Mouse (Mus musculus) neural tube, embryonic 11.5 days (tissue): Measurements from ENCODE around the gene Dennd6b. TPM values are rescaled to one million over a fixed set of nuclear protein-coding genes. Genes with fewer than 3 reads are reported as not detected.
A peak's percentile ranks its signal among the peaks of the same experiment; 100 is the strongest.

Source experiments
- ATAC-seq: fragments of 200-750 bp; cut with Nextera tagmentation; 2 replicates; pipeline ENCODE4 v1.8.0; 2017; ENCODE audit warnings: moderate number of reproducible peaks, mild to moderate bottlenecking, moderate TSS enrichment, moderate library complexity; ENCODE audit not compliant: insufficient read depth, low FRiP score, low TSS enrichment
- DNase-seq: peaks from one replicate; pipeline ENCODE4 v3.0.0-alpha.2; 2015; ENCODE audit warnings: low spot score
- H3K27ac ChIP-seq: fragments of 300-500 bp; sonication (generic); 2 replicates; pipeline ENCODE4 v1.5.1; 2014; ENCODE audit warnings: low read depth, mild to moderate bottlenecking, low read length
- H3K27me3 ChIP-seq: fragments of 300-500 bp; sonication (generic); 2 replicates; pipeline ENCODE4 v1.6.1; 2014; ENCODE audit warnings: mild to moderate bottlenecking, low read length, mixed read lengths; ENCODE audit not compliant: control insufficient read depth, insufficient read depth
- H3K36me3 ChIP-seq: fragments of 300-500 bp; sonication (generic); 2 replicates; pipeline ENCODE4 v1.6.1; 2014; ENCODE audit warnings: mild to moderate bottlenecking, low read length, moderate library complexity, mixed read lengths; ENCODE audit not compliant: control insufficient read depth, insufficient read depth
- H3K4me1 ChIP-seq: fragments of 300-500 bp; sonication (generic); 2 replicates; pipeline ENCODE4 v1.6.1; 2014; ENCODE audit warnings: low read length, mixed read lengths; ENCODE audit not compliant: control insufficient read depth, insufficient read depth
- H3K4me2 ChIP-seq: fragments of 300-500 bp; sonication (generic); 2 replicates; pipeline ENCODE4 v1.6.1; 2014; ENCODE audit warnings: low read depth, mild to moderate bottlenecking, moderate library complexity
- H3K4me3 ChIP-seq: fragments of 300-500 bp; sonication (generic); 2 replicates; pipeline ENCODE4 v1.5.1; 2014; ENCODE audit warnings: low read depth, low read length
- H3K9ac ChIP-seq: fragments of 300-500 bp; sonication (generic); 2 replicates; pipeline ENCODE4 v1.6.1; 2014; ENCODE audit warnings: mild to moderate bottlenecking, low read length
- H3K9me3 ChIP-seq: fragments of 300-500 bp; sonication (generic); 2 replicates; pipeline ENCODE4 v1.6.1; 2016; ENCODE audit warnings: low read length; ENCODE audit not compliant: control insufficient read depth
- WGBS: fragments of 180-500 bp; shearing (Covaris S2); extraction: QIAGEN DNeasy Blood & Tissue Kit; methylation state at CpG from one replicate; pipeline ENCODE4 v1.1.7; 2014; 5-methylcytosine and 5-hydroxymethylcytosine counted together
- polyA plus RNA-seq: library from polyadenylated mRNA; unstranded; fragments of >200 nt; fragmentation: Nextera tagmentation; extraction: Ambion mirVana; gene quantifications from 2 replicates; pipeline ENCODE4 v1.2.1, GENCODE M21; 2014

Gene Dennd6b
- polyA plus RNA-seq, 1 experiment from 2014 or later = 33.6 TPM

DNA sequence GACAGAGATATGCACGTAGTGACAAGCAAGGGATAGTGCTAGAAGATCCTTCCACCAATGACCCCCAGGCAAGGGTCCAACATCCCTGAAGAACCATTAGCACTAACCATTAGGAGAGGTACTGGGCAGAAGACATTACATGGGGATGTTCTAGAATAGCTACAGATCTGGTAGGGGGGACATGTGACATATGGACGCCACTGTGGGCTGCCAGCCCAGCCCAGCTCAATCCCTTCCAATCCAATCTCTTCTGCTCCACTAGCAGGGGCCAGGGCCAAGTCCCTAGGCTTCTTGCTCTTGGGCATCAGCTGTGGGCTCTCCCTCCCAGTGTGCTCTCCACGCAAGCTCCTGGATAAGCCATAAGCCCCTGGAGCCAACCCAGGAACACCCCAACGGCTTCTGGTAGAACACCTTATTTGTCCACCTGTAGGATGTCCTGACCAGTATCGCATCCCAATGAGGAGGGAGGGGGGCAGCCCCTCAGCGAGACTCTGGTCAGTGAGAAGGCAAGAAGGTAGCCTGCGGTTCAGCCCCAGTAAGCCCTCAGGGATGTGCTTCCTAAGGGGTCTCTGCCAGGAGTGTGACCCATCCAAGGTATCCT is 17.9 kb downstream of the Dennd6b start:
- no peak for DNase-seq

DNA sequence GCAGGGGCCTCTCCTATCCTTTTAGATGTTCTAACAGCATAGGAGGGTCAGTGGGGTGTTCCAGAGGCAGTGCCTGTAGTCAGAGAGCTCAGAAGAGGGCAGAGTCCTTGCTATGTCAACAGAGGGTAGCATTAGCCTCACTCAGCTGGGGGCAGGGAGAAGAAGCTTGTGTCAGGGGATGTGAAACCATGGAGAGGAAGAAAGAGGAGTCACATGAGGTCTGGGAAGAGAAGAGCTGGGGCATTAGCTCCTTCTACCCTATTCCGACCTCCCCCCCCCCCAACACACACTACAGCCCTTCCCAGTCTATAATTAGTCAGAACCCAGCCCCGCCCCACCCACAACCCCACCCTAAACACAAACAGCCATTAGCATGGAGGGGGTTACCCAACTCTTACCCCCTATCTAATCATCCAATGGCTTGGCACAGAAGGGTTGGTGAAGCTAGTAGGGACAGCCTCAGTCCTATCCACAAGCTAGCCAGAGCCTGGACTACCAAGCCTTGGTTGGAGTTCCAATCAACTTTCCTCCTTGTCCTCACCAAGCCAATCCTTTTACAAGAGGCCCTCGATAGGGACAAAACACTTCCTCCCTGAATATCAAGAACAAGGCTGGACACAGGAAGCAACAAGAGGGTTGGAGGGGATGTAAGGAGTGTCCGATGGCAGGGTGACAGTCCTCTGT is 18.6 kb downstream of the Dennd6b start:
- Histone ChIP-seq H3K4me3 (no peak overlapping the region), H3K27me3 (no peaks in the 10 kb centered on the region), H3K27ac (no peak overlapping the region), H3K4me1 (peaks cover 66% of the 10 kb centered on the region), H3K9me3 (no peaks in the 10 kb centered on the region), H3K9ac (no peak overlapping the region), H3K36me3 (no peaks in the 10 kb centered on the region), H3K4me2 (peak overlapping the region; percentile 95)
- 78% methylated on average over 4 of the region's 4 CpGs for WGBS
- ATAC-seq (no peak), DNase-seq (no peak)

More for the DNA sequence above, 17.9 kb downstream of the Dennd6b start:
- peaks cover 59% of the 10 kb centered on the region for H3K4me1 ChIP-seq
- no peaks in the 10 kb centered on the region for H3K27me3 ChIP-seq
- peak overlapping the region; percentile 95 for H3K4me2 ChIP-seq
- H3K27ac ChIP-seq = no peak overlapping the region
- no peaks in the 10 kb centered on the region for H3K9me3 ChIP-seq
- peak overlapping the region; percentile 76 for H3K4me3 ChIP-seq
- 72% methylated on average over 7 of the region's 7 CpGs for WGBS
- ATAC-seq = no peak
- H3K9ac ChIP-seq = peak overlapping the region; percentile 92; the same call in 1 of the 2 replicates
- H3K36me3 ChIP-seq = no peaks in the 10 kb centered on the region

DNA sequence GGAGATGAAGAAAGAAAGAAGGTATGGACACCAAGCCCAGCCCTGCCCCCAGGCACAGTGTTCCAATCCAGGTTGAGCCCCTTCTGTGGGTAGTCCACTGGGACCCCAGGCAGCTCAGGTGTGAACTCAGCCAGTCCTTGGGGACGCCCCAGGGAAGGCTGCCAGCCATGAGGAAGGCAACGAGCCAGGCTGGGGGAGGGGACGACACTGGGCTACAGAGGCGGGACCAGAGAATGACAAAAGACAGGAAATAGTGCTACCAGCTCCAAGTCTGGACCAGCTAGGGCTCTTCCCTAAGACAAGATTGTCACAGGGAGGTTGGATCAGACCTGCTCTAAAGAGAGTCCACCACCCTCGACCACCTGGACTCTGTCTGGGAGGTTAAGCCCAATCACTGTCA is 19.2 kb downstream of the Dennd6b start:
- WGBS = 13% methylated on average over 5 of the region's 5 CpGs
- H3K4me2 ChIP-seq = peak overlapping the region; percentile 24
- peak overlapping the region; percentile 5; the same call in 1 of the 2 replicates for H3K9ac ChIP-seq
- ATAC-seq (no peak), DNase-seq (peak; percentile 22)
- H3K4me3 ChIP-seq = no peak overlapping the region
- H3K4me1 ChIP-seq = peaks cover 68% of the 10 kb centered on the region
- no peaks in the 10 kb centered on the region for H3K9me3 ChIP-seq
- no peaks in the 10 kb centered on the region for H3K36me3 ChIP-seq
- no peak overlapping the region for H3K27ac ChIP-seq
- H3K27me3 ChIP-seq = no peaks in the 10 kb centered on the region

DNA sequence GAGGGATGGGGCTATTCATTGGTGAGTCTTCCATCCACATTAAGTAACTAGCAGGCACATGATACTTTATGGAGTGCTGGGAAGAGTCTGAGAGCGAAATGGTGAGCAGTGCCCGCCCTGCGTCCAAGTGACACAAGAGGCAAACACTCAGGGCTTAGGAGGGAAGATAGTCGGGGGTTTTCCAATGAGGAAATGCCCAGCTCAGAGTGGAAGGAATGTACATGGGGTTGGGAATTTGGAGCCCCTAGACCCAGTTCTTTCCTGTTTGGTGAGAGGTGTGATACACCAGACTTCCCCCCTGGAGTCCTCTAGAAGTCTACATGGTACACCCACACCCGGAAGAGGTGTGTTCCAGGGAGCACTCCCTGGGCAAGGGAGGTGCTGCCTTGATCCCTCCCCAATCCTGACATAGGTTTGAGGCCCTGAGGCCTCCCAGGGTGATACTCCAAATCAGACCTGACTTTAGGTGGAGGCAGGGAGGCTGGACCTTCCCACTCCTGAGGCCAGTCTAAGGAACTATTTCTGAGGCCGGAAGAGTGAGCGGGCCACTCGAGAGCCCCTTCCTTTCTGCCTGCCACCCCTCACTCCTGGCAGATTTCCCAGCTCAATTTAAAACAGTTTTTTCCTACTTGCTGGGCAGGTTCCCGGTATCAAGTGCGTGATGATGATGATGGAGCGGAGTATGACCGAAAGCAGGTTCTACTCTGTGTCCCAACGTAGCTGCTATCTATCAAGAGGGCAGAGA is 20.7 kb downstream of the Dennd6b start:
- Histone ChIP-seq H3K27ac (no peak overlapping the region), H3K36me3 (no peaks in the 10 kb centered on the region), H3K4me1 (peaks cover 66% of the 10 kb centered on the region), H3K9me3 (no peaks in the 10 kb centered on the region), H3K4me2 (no peak overlapping the region), H3K9ac (no peak overlapping the region), H3K27me3 (no peaks in the 10 kb centered on the region), H3K4me3 (no peak overlapping the region)
- ATAC-seq (no peak), DNase-seq (no peak)
- WGBS = 85% methylated on average over 13 of the region's 13 CpGs

DNA sequence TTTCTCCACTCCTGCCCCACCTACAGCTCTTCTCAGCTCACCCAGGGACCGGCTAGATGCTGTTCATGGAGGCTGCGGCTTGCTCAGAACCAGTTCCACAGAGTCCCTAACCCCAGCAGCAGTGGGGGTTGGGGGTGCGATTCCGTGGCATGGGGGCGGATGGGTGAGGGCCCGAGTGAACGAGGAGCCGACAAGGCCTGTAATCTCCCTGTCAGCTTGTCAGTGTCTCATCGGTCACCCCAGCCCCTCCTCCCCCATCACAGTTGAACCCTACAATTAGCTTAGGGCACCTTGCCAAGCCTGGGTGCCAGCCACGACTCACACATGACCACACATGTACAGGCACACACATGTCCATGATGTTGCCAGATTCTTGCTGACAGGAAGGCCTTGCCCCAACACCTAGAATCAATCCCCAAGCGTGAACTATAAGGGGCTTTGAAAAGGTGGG is 21.4 kb downstream of the Dennd6b start:
- Histone ChIP-seq H3K9me3 (no peaks in the 10 kb centered on the region), H3K27ac (no peak overlapping the region), H3K27me3 (no peaks in the 10 kb centered on the region), H3K4me3 (no peak overlapping the region), H3K4me2 (no peak overlapping the region; the same call in 1 of the 2 replicates), H3K9ac (no peak overlapping the region), H3K36me3 (no peaks in the 10 kb centered on the region), H3K4me1 (peaks cover 71% of the 10 kb centered on the region)
- no peak for DNase-seq
- 62% methylated on average over 11 of the region's 11 CpGs for WGBS
- ATAC-seq = no peak

DNA sequence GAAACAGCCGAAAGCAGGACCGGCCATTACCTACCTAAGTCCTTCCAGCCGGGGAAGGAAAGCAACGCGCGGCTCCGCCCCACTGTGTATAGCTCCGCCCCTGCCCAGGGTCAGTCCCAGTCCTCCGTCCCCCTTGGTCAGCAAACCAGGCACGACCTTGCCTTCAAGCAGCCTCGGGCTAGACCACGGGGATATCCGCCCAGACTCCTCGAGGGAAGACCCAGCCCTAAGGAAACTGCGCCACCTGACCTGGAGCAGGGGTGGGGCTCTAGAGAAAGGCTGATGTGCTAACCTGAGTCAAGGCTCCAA is 22.4 kb downstream of the Dennd6b start:
- no peak overlapping the region for H3K27ac ChIP-seq
- DNase-seq = peak; percentile 64
- no peak for ATAC-seq
- no peaks in the 10 kb centered on the region for H3K9me3 ChIP-seq
- peaks cover 70% of the 10 kb centered on the region for H3K4me1 ChIP-seq
- H3K36me3 ChIP-seq = no peaks in the 10 kb centered on the region
- H3K4me3 ChIP-seq = peak overlapping the region; percentile 52
- H3K9ac ChIP-seq = peak overlapping the region; percentile 69
- H3K4me2 ChIP-seq = peak overlapping the region; percentile 100
- no peaks in the 10 kb centered on the region for H3K27me3 ChIP-seq
- under 1% methylated on average over 15 of the region's 15 CpGs for WGBS

DNA sequence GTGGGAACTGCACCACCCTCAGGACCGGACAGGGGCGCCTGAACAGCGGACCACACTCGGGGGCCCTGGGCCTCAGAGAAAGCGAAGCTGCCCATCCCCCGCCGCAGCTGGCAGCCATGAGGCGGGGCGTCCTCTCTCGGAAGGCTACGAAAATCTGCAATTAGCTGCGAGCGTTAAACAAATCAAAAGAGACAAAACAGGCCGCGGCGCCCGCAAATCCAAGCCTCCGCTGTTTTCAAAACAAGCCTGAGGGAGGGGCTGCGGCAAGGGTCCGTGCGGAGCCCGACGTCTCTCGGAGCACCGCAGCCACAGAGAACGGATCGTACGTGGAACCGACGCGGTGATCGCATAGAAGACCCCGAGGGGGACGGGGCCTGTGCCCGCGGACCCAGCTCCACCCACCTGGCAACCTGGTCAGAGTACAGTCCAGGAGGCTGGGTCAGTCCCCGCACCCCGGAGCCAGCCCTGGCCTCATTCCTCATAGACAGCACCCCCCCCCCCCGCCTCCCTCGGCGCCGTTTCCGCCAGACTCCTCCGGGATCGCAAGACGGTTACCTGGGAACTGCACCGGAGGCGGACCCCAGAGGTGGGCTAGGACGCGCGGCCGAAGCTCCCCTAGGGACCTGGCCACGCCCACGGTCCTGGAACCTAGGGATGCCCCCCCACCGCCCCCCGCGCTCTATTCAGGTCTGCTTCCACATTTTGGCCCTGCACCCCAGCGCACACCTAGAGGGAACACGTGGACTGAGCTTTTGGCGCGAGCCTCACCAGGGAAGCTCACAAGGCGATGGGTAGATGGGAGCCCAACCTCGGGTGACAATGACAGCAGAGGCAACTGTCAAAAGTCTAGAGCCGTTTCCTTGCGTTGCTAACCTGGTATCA is 23.0 kb downstream of the Dennd6b start:
- DNase-seq (peak; percentile 65), ATAC-seq (peak; percentile 29; the same call in 1 of the 2 replicates)
- peaks cover 64% of the 10 kb centered on the region for H3K4me1 ChIP-seq
- H3K4me3 ChIP-seq = peak overlapping the region; percentile 52
- peak overlapping the region; percentile 100 for H3K4me2 ChIP-seq
- WGBS = under 1% methylated on average over 55 of the region's 65 CpGs
- H3K9me3 ChIP-seq = no peaks in the 10 kb centered on the region
- H3K9ac ChIP-seq = peak overlapping the region; percentile 69
- no peaks in the 10 kb centered on the region for H3K27me3 ChIP-seq
- no peaks in the 10 kb centered on the region for H3K36me3 ChIP-seq
- H3K27ac ChIP-seq = peak overlapping the region; percentile 49; the same call in 1 of the 2 replicates

DNA sequence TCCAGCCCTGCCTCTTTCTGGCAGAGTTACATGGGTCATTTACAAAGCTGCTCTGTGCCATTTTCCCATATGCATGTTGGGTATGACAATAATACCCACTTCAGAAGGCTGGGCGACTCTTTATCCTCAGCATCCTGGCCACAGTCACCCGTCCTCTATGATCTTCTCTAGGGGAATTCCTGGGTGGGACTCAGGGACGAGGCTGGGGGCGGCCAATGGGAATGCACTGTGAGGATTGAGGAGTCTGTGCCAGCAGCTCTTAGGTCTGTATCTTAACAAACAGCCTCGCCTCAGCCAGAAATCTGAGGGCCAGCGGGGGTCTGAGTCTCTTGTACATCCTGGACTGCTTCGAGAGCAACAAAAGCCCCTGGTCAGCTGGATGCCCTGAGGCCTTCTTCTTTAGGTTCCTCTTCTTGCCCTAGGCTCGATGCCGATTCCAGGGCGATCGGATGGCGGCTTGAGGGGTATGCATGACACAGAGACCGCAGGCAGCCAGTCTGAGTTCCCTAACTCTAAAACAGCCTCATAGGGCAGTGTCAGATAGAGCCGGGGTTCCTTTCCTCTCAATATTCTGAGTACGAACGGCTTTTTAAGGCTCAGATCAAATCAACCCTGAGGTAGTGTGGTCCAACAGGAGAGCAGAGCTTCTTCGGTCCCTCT is 23.9 kb downstream of the Dennd6b start:
- WGBS = 43% methylated on average over 17 of the region's 17 CpGs
- DNase-seq = no peak
- Histone ChIP-seq H3K9me3 (no peaks in the 10 kb centered on the region), H3K36me3 (peaks cover 6% of the 10 kb centered on the region), H3K9ac (peak overlapping the region; percentile 69), H3K4me1 (peaks cover 56% of the 10 kb centered on the region), H3K27me3 (no peaks in the 10 kb centered on the region), H3K4me3 (peak overlapping the region; percentile 52), H3K27ac (peak overlapping the region; percentile 49; the same call in 1 of the 2 replicates), H3K4me2 (peak overlapping the region; percentile 100)
- ATAC-seq = no peak
